Mouse (Mus musculus): ENCODE measurements at regions not wholly inside any gene's neighbourhood (a gene's known extent, or its start where the extent isn't known, plus 50 kb on each side); places are given as distances from the start of the nearest gene placed in this dataset.

DNA sequence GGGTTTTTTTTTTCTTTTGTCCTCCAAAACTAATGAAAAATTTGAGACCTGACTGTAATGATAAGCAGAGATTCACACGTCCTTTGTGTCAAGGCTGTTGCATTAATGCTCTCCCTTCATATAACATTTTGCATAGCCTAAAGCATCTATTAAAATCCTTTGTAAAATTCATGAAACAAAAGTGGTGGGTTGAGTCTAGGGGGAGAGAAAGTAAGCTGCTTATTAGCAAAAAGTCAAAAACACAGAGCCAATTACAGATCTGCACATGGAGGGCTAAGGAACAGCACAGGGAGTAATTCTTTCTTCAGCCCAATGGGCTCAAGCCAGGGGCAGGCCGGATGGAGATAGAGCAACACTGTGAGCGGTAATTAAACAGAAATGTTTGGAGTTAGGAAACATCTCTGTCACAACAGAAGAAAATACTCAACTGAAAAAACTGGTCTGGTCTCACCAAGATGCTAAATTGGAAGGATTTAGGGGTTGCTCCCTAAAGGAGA, 298.3 kb upstream of the Atp5g3 start:
- TF ChIP-seq CTCF (IDR thresholded peaks at IDR 0.05; ENCODE audit: low read depth): no peak
- no peak for TF ChIP-seq EP300 (IDR thresholded peaks at IDR 0.05; ENCODE audit: low read depth)

All from heart, postnatal 0 days (tissue).